Mouse (Mus musculus) layer of hippocampus, adult 11-12 months (tissue): ENCODE results near the gene Zfp879.

Experiments
- DNase-seq: peaks from one replicate; pipeline ENCODE4 v3.0.0; 2022; ENCODE audit warnings: low spot score

Zfp879 gene

DNA sequence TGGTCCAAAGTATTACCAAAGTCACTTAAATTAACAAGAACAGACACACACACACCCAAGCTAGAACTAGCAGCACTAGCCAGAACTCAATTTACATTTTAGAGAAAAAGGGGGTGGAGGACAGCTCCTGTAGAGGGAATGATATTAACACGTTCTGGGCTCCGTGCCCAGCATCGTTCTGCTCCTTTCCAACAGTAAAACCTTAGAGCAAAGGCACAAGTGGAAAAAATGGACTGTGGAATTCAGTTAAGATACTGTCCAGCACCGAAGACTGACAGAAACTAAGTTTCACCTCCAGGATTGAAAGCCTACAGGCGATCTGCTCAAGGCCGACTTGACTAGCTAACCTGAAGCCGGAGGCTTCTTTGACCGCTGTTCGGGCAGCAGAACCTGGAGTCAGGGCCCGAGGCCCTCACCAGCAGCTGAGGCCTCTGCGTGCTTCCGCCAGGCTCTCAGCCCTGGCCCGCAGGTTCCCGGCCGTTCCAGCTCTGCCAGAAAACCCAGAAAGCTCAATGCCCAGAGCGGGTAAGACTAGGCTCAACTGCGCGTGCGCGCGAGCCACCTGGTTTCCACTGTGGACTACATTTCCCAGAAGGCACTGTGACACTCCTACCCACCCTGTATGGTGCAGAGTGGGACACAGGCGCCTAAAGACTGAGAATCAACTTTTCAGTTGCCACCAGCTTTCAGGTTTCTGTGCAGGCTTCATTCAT is at the start of gene Zfp879:
Gene Zfp879, minus strand, starts transcription at position 530 of the 713 bp plus-strand sequence.
- DNase-seq: peak; percentile 96

GRCm38 (mm10) chr11:50887390-50888128 is 46.2 kb upstream of the Zfp879 start, which contains the start of gene Zfp454:
Gene Zfp454 (minus strand): TSS chr11:50887651.
- peak; percentile 94 for DNase-seq

DNA sequence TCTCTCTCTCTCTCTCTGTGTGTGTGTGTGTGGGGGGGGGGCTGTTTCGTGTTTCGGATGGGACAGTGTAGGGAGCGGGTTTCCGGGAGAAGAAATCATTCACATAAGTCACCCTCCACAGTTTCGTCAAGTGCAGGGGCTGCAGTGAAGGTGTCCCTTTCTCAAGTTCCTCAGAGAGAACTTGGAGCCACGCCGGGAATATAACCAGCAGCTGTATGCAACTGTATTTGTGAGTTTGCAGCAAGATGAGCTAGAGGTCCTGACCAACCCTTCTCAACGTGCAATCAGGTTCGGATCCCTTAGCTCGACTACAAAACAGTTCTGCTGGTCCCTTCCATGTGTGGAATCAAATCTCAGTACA is 45.6 kb upstream of the Zfp879 start:
- no peak for DNase-seq

DNA sequence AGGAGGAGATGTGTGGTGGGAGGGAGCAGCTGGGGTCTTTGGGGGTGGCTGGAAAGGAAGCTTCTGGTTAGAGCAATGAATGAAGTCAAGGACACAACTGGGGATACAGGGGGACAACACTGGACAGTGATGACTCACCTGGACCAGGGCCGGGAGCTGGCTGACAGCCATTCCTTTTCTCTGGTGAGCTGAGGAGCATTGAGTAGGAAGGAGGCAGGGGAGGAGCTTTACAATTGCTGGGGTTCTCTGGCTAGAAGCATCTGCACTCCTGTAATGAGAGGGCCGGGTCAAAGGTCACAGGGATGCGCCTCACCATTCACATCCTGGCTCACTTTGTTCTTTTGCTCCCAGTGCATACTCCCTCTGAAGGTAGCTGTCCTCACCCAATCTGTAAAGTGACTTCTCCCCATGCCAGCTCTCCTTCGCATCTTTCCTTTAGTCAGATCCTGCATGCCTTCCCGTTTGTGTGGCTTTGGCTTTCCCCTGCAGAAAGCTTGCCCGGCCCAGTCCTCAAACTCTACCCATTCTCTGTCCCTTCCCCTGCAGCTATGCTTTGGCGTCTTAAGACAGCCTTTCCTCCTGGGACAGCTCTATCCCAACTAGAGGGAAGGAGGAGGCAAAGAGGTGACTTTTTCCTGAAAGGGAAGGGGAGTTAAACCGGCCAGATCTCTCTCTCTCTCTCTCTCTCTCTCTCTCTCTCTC is 45.0 kb upstream of the Zfp879 start:
- no peak for DNase-seq

GRCm38 (mm10) chr11:50883756-50884155 is 42.4 kb upstream of the Zfp879 start:
- no peak for DNase-seq

DNA sequence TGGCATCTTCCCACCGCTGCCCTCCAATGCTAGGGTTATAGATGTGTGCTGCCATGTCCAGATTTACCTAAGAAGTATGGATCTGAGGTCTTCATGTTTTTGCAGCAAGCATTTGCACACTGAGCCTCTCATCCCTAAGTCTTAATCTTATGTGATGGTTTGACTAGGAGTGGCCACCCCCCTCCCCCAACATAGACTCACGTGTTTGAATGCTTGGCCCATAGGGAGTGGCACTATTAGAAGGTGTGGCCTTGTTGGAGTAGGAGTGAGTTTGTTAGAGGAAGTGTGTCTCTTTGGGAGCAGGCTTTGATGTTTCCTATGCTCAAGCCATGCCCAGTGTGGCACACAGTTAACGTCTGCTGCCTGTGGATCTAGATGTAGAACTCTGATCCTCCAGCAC is 37.3 kb upstream of the Zfp879 start:
- DNase-seq: no peak

GRCm38 (mm10) chr11:50850989-50851601 is 9.7 kb upstream of the Zfp879 start:
- no peak for DNase-seq

DNA sequence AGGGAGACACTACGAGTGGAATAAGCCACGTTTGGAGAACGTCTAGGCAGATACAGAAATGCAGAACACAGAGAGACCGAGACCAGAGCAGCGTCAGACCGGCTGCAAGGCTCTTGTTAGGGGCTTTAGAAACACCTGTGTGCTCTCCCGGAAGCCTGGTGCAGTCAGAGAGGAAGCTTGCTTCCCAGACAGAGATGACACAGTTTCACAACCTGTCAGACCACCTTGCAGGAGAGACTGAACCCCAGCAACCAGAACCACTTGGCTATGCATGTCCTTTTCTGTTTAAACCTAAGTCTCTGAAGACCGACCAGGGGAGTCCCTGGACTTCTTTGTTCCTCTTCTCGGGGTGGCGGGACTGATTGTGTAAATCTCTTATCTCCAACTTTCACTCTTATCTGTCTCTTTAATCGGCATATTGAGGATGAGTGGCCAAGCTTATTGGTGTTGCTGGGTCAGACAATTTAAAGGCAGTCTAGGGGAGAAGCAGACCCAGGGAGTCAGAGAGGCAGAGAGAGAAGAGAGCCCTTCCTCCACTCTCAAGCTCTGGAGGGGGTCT is 8.9 kb upstream of the Zfp879 start, which contains the start of gene Grm6:
Gene Grm6, plus strand, starts transcription at position 509 of the 559 bp plus-strand sequence.
- DNase-seq: no peak

GRCm38 (mm10) chr11:50849310-50849709 is 8.0 kb upstream of the Zfp879 start:
- DNase-seq: no peak

DNA sequence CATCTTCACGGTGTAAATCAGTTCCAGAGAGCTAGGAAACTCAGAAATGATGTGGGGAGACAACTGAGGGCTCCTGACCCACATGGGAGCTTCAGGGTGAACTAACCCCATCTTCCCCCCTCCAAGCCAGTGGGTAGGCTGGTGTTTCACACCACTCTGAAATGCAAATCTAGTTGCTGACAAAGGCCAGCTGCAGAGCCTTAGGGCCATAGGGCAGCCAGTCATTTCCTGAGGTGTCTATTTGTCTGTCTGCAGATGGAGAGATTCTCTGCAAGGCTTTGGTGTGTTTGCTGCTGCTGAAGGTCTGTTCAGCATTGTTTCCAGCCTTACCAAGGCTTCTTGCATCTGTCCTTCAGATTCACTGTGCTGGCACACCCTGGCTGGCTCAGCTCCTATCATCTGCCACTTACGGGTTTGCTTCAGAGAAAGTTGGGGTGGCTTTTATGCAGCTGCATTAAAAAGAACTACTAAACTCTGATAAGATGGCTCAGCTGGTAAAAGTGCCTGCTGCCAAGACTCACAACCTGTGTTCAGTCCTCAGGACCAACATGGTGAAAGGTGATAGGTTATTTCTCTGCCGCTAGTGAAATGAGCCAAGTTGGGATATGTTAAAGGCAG is 7.3 kb upstream of the Zfp879 start:
- DNase-seq: no peak

DNA sequence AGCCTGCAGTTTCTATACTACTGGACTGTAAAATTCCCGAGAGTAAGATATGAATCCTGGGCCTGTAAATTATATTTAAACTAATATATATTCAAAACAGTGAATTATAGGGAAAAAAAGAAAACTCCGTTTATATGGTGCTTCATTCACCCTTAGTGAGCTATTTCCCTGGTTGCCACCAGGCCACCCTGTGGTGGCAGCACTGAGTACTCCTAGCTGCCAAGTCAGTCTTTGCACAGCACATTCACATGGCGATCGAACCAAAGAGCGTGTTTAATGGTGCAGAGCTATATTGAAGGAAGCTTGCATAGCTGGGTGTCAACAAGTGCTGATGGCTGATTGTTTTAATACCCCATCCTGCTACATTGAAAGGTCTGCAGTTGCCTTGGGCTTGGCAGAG is 5.7 kb upstream of the Zfp879 start:
- no peak for DNase-seq

DNA sequence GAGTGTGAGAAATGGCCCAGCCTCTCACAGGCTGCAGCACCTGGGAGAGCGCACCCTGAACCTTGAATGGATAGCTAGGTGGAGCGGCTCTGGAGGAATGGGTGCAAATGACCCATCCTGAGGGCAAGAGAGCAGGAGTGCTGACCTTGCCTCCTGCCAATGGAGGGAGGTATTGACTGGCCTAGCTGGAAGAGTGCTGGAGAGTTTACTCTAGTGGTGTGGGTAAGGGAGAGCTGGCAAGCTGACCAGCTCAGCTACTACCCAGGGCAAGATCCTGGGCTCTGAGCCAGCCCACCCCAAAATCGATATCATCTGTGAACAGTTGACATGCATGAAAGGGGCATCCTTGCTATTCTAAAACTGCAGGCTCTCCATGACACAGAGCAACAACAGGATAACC is 4.6 kb upstream of the Zfp879 start:
- DNase-seq: no peak

DNA sequence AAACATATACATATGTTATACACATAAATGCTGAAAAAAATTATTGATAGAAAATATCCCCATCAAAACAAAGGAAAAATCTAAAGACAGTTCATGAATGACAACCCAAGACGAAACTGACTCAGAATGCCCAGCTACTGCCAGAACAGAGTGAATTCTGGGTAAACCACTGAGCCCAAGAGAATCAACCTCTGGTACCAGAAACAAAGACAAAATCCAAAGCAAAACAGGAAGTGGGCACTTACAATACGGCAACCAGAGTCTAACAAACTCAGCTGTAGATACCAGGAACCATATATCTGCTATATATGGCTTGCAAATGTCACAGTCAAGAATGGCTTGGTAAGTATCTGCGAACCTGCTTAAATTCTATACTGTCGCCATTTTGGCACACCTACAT is 5.6 kb downstream of the Zfp879 start:
- no peak for DNase-seq

- DNase-seq: peak; percentile 87
Observed at GRCm38 (mm10) chr11:50827010-50827953, 14.1 kb downstream of the Zfp879 start, which contains the start of gene Zfp354c. Gene Zfp354c (minus strand): TSS chr11:50827724.

DNA sequence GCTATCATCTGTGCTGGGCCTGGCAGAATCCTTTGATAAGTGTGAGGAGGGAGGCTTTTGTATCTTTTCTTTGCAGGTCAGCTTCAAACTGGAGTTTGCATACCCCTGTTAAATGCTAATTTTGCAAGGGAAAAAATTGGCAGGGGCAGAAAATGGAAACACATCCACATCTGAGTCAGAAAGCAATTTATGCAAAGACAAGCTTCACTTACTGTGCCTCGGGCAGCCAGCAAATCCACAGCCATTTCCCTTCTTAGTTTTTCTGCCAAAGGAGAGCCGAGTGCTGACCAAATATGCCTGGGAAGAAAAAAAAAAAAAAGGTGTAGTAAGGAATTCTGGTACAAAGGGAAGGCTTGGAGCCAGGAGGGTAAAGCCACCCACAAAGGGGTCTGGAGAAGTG is 15.1 kb downstream of the Zfp879 start:
- DNase-seq: no peak

DNA sequence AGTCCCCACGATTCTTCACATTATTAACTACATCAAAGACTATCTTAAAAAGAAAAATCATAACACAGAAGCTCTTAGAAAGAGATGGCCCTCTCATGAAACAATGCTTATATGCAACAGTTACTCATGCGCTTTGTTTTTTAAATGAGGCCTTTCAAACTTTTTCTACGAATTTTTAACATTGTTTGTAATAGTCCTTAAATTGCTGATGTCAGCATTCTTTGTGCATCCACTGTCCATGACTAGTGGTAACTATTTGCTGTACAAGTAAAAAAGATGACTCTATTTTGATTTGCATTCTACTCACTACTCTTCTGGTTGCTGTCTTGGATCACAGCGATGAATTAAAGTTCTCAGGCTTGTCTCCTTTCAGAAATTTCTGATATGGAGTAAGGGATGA is 27.1 kb downstream of the Zfp879 start:
- no peak for DNase-seq

- DNase-seq: no peak
Observed at GRCm38 (mm10) chr11:50798836-50799235, 42.5 kb downstream of the Zfp879 start.

GRCm38 (mm10) chr11:50797674-50798073 is 43.7 kb downstream of the Zfp879 start:
- DNase-seq: no peak
